Mouse (Mus musculus): ENCODE data around the gene Siglec1. TPM values are rescaled to one million over a fixed set of nuclear protein-coding genes. Genes with fewer than 3 reads are reported as not detected.

Siglec1 gene
- 0.21 TPM for total RNA-seq (2023)

DNA sequence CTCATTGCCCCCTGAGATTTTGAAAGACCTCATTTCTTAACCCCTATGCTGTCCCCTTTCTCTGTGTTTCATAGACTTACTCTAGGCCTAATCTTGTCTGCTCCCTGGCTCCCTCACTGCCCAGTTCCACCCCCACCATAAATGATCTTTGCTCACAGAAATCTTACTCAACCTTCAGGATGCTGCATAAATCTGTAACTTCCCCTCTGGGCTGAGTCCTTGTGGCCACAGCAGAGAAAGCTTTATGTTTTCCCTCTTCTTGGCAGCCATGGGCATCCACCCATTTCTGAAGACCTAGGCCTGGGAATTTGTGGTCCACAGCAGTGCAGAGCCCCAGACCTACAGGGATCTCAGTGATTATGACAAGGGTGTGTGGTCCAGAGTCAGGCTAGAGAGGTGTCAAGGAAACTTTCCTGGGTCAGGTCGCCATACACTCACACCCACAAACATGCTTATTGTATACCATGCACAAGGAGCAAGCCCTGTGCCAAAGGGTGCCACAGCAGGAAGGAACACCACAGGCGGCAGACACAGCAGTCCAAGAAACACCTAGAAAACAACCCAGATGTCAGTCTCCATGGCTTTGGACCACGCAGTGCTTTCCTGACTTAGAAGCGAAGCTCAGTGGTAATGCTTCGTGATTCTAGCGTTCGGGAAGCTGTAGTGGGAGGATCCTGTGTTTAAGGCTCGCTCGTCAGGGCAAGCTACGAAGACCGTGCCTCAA, at the start of gene Siglec1:
TSS of gene Siglec1 (minus strand) at position 99 of the 724 bp plus-strand sequence.

DNA sequence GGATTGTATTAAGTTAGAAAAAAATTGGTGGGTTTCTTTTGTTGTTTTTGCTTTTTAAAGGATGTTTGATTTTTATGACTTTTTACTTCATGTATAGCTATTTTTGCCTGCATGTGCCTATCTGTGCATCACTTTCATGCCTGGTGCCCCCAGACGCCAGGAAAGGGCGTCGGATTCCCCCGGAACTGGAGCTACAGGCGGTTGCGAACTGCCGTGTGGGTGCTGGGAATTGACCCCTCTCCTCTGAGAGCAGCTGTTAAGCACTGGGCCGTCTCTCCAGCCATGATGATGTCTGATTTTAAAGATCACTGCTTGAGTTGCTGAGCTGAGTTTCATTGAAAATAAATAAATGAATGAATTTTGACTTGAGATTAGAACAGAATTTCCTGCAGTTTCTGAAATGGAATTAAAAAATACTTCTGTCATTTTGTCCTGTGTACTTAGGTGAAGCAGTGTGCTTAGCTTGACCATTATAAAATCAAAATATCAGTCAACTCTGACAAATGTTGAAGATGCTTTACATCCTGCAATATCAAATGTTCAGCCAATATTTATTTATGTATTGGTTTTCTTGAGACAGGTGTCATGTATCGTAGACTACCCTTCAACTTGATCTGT, 46.5 kb upstream of the Siglec1 start, which contains the start of gene Gm11037:
TSS of gene Gm11037 (plus strand) at position 568 of the 618 bp plus-strand sequence.

DNA sequence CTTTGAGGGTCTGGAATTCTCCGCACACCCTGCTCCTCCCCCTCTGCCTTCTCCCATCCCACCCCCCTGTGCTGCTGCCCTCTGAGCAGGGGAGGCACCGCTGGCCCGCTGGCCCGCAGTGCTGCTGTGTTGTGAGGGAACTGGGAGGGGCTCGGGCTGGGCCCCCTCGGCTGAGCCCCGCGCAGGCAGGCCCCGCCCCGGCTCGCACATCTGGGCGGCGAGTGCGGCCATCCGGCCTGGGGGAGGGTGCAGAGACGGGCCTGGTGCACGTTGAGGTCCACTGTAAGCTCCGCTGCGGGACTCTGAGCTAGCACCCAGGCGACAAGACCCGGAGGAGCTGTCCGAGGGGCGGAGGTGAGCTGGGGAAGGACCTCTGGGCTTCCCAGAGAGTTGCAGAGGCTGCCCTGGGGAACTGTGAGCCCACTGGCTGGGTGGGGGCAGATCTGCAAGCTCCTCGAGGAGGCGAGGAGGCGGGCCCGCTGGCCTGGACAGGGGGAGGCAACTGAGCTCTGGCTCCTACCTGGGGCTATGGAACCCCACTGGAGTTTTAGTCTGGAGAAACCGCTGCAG, 40.7 kb upstream of the Siglec1 start, which contains the start of gene Hspa12b:
TSS of gene Hspa12b (plus strand) at position 120 of the 570 bp plus-strand sequence.

DNA sequence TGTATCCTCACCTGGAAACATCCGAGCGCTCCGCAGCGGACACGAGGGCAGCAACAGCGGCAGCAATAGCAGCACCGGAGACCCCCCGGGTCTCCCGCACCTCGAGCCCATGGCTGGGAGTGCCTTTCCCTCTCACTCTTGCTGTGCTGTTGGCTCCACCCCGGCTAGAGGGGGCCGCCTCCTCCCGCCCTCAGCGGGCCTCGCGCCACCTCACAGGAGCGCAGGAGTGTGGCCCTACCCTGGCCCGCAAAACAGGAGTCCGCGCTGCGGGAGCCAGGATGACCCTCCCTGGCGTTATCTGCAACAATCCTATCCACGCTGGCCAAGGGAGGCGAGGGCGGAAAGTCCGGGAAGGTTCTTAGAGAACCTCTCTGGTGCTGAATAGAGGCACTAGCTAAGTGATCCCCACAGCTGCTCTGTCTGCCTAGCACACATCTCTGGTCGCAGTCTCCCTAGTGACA, 23.1 kb downstream of the Siglec1 start, which contains the start of gene Adam33:
TSS of gene Adam33 (minus strand) at position 411 of the 461 bp plus-strand sequence.

DNA sequence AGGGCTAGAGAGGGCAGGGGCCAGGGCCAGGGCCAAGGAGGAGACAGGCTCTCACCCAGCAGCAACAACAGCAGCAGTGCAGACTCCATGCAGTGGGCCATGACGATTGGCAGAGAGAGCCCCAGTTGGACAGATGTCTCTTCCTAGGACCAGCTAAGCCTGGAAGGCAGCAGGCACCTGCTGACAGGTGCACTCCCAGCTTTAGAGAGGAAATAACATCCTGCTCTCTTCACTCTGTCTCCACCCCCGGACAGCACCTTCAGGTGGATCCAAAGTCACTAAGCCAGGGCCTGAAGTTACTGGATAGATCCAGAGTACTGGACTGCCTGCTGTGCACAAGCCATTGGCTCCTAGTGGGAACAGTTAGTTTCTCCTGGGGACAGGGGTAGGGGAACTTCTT, 43.6 kb downstream of the Siglec1 start, which contains the start of gene Gfra4:
TSS of gene Gfra4 (minus strand) at position 101 of the 400 bp plus-strand sequence.

Other genes with a start within 250 kb of the Siglec1 start
- 28.9 TPM for gene 4930402H24Rik, start 180.4 kb downstream of the Siglec1 start, total RNA-seq (2023)
- gene Atrn, start 180.3 kb downstream of the Siglec1 start, total RNA-seq (2023) = 21.3 TPM
- gene Gfra4, start 43.7 kb downstream of the Siglec1 start, total RNA-seq (2023) = not detected
- not detected for gene Adam33, start 23.0 kb downstream of the Siglec1 start, total RNA-seq (2023)
- not detected for gene Hspa12b, start 40.5 kb upstream of the Siglec1 start, total RNA-seq (2023)
- not detected for gene Gm11037, start 46.7 kb upstream of the Siglec1 start, total RNA-seq (2023)
- 18.0 TPM for gene 1700037H04Rik, start 73.3 kb upstream of the Siglec1 start, total RNA-seq (2023)
- 21.4 TPM for gene Cenpb, start 93.3 kb upstream of the Siglec1 start, total RNA-seq (2023)
- 53.7 TPM for gene Cdc25b, start 100.2 kb upstream of the Siglec1 start, total RNA-seq (2023)
- gene Spef1, start 100.5 kb upstream of the Siglec1 start, total RNA-seq (2023) = 1.6 TPM
- gene Ap5s1, start 120.3 kb upstream of the Siglec1 start, total RNA-seq (2023) = 11.9 TPM
- 19.8 TPM for gene Mavs, start 147.3 kb upstream of the Siglec1 start, total RNA-seq (2023)
- 59.6 TPM for gene Pank2, start 175.7 kb upstream of the Siglec1 start, total RNA-seq (2023)